Mouse (Mus musculus) 3T3-L1 (cell line): ENCODE measurements around the gene P4ha2.
A peak's percentile ranks its signal among the peaks of the same experiment; 100 is the strongest.

Experiments used
- DNase-seq: peaks from one replicate; pipeline ENCODE4 v3.0.0-alpha.2; 2015; ENCODE audit warnings: low read depth, low spot score

P4ha2 gene

DNA sequence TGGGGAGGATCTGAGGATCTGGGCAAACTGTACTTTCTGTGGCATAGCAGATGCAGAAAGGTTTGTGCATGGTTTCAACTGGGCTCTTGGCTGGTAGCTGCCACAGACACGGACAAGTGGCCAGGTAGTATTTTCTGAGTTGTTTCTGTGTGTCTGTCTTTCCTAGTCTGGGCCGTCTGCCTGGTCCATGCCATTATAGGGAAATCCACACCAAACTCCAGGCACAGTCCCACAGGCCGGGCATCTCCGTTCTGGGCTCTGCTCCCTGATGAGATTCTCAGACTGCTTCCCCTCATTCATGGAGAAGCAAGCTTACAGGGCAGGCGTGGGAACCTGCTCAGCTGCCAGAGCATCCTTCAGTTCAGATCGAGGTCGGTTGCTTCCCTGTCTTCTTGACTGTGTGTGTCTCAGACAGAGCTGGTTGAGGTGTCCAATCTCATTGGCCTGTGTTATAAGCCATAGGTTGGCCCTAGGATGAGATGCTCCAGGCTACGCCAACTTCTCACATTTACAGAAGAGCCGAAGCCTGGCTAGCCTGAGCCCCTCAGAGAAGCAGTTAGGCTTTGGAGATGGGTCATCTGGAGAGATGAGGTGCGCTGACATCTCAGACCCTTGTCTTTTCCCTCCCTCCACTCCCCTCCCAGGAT lies at the start of gene P4ha2:
P4ha2 (plus strand) TSS at position 51 of the 647 bp plus-strand sequence.
- peak; percentile 33 for DNase-seq

DNA sequence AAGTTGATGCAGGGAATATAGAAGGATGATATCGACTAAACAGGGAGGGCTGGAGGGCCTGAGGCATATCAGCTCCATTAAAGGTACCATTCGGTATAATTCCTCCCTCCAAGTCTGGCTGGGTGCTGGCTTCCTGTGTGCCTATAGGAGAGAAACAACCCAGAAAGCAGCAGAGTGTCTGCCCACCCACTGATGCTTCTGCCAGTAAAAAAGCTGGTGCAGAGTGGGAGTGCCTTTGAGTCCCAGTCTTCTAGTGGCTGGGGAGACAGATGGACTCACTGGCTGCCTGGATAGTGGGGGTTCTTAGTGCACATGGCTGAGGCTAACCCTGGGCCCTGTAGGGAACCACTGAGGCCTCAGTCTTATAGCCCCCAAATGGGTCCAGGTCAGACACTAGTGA lies 49.7 kb upstream of the P4ha2 start:
- DNase-seq: no peak

DNA sequence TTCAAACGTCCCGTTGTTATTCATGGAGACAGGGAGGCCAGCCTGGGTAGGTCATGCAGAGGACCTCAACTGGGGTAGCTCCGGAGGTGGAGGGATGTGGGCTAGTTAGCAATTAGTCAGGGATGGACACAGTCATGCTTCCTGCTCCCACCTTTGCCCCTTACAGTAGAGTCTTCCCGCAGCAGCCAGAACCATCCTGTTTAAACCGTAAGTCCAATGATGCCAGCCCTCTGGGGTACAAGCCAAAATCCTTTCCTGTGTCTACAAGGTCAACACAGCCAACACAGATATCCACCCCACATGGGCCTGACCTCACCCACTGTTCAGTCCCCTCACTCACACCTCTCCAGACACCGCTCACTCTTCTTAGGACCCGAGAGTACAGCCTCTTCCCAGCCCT lies 48.7 kb upstream of the P4ha2 start:
- DNase-seq: no peak

DNA sequence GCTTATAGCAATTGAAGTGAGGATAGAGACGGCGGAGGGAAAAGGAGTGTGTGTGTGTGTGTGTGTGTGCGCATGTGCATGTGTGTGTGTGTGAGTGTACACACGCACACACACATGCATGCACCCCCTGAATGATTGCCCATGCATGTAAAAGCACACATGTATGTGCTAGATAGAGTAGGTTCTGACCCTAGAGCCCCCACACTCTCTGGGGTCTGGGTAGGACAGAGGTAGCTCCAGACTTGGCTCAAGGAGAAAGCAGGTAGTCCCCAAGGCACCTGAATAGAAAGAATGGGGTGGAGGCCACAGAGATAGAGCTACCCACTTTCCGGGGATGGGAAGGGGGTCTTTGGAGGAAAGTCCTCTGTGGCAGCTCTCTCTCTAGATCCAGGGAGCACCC lies 47.8 kb upstream of the P4ha2 start:
- DNase-seq: no peak

DNA sequence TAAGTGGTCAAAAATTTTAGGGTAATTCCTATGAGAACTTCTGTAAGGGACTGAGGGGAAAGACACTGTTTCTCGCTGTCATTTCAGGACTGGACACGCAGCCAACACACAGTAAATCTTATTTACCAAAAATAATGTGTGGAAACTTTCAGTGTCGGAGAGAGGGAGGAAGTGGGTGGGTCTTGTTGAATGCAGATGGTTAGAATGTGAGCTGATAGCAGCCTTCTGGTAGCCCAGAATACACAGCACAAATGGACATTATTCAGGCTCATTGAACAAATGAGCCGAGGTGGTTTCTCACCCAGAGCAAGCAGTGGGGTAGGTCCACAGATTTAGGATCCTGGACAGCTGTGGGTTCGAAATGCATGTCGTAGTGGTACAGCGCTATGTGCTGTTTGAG lies 46.8 kb upstream of the P4ha2 start:
- DNase-seq: no peak

DNA sequence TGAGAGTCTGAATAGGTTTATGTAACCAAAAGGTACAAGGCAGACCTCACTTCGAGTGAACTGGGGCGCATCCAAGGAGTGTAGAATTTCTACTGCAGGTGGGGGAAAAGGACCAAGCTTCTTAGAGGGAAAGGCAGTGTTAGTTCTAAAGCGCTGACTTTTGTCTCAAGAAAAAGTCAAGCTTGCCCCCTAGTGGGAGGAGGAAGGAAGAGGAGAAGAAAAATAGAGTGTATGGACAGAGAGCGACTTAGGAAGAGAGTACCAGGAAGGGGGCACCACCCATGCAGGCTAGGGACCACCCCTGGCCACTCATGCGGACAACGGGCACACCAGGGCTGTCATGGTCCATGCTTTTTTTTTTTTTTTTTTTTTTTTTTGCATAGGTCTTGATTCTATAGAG lies 45.6 kb upstream of the P4ha2 start:
- DNase-seq: peak; percentile 78

DNA sequence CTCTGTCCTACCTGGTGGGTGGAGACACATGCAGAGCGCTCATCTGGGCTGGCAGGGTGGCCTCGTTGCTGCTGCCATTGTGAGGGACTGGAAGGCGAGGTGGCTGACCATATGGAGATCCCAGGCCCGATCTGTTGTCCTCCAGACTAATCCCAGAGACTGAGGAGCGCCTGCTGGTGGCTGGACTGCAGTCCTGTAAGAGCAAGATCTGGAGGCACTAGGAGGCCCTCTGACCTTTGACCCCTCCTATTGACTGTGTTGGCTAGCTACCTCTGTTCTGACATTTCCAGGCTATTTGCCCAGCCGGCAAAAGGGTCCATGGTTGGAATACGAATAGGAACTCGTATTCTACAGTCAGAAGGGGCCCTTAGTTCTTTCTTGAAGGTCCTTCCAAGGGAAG lies 43.8 kb upstream of the P4ha2 start:
- DNase-seq: peak; percentile 13

DNA sequence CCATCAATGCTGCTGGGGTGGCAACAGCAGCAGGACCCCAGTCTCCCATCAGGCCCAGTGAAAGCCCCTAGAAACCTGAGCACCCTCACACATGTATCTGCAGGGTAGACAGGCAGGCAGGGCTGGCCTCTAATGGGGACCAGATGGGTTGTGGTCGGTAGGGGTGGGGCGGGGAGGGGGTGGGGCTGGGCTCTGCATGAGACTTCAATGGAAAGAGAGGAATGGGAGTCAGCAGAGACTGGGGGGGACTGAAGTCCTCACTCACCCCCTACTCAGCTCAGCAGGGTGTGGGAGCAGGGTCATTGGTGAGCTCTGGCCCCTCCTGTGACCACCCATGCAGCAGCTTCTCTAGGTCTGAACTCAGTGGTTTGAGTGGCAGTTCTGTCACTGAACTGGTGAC lies 42.5 kb upstream of the P4ha2 start:
- peak; percentile 49 for DNase-seq

DNA sequence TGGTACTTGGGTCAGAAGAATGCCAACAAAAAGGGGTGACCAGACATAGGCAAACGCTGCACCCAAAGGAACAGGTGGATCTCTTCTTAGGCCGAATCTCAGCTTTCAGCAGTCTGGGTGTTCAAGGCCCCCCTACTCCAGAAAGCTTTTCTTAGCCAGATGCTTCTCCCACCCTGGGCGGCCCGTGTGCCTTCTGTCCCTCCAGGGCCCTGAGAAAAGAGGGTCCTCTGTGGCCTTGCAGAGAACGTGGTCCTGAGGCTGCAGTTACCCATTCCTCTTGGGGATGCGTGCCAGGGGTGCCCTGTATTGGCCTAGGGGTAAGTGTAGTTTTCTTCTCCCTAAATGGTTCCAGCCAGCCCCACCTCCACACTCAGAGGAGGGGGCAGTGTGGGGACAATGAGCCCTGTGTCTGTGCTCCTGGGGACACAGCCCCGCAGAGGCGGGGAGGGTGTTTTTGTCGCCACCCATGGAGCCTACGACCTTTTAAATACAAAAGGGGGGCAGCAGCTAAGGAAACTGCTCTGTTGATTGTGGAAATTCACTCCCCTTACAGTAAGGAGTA lies 41.8 kb upstream of the P4ha2 start:
- DNase-seq: no peak

DNA sequence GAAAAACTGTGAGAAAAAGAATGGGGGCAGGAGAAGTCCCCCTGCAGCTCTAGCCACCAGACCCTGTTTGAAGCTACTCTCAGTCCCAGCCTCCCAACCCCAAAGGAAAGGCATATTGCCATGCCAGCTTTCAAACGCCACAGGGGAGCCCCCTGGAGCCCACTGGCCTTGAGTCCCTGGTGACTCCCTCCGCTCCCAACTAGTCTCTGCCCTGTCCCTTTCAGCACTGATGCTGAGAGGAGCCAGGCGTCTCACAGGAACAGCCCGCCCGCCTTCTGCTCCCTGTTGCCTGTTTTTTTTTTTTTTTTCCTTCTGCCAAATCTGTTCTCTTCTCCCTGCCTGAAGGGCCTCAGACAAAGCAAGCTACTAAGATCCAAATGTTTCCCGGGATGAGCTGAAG lies 41.3 kb upstream of the P4ha2 start:
- DNase-seq: peak; percentile 34

DNA sequence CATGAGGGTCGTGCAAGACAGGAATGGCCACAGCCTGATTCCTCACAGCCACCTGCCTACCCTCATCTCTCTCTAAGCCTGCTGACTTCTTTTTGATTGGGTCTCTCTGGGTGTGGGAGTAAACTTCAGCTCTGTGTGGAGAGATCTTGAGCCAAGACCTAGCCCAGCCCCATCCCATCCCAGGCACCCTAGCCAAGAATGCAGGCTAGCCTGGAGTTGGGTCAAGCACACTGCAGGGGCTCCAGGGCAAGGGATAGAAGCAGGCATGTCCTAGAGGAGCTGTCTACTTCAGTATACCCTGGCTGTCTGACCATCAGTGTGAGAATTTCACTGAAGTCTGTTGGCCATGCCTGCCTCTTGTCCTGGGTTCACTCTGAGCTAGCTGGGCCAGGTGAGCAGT lies 40.4 kb upstream of the P4ha2 start:
- peak; percentile 23 for DNase-seq

DNA sequence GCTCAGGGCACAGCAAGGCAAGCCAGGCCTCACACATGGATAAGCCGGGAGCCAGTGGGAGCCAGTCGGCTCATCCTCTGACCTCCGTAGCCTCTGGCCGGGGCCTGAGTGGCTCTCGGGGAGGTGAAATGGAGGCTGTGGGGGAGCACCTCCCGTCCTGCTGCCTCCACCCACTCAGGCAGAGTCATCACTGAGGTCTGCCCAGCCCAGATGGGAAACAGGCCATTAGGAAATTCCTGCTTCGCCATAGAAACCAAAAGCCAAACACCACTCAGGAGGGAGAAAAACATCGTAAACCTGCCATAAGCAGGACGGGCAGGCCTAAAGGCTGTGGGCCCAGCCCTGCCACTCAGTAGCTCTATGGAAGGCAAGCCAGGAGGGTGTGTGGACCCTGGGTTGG lies 39.6 kb upstream of the P4ha2 start:
- DNase-seq: peak; percentile 90

DNA sequence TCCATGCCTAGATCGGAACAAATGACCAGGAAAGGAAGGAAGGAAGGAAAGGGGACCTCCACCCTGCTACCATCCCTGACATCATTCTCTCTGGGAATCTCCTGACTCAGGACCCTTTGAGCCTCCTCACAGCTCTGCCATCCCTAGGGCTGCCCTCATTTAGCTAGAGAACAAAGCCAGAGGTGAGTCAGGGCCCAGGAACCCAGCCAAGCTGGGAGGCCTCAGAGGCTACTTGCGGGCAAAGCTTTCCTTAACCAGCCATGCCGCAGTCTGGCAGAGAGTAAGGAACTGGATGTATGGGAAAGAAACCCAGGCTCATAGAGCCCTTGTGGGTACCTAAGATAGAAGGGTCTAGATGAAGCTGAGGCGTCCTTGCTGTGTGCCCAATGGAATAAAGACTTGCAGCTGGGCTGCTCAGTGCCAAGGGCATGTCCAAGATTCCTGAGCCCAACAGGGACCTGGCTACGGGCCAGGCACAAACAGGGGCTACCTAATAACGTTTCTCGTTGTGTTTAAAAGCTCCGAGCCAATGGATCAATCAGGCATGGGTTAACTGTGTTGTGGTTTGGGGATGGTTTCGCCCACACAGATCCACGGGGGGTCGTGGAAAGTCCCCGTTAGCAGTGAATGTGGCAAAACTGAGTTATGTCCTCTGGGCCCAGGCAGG lies 37.7 kb upstream of the P4ha2 start:
- DNase-seq: peak; percentile 96

DNA sequence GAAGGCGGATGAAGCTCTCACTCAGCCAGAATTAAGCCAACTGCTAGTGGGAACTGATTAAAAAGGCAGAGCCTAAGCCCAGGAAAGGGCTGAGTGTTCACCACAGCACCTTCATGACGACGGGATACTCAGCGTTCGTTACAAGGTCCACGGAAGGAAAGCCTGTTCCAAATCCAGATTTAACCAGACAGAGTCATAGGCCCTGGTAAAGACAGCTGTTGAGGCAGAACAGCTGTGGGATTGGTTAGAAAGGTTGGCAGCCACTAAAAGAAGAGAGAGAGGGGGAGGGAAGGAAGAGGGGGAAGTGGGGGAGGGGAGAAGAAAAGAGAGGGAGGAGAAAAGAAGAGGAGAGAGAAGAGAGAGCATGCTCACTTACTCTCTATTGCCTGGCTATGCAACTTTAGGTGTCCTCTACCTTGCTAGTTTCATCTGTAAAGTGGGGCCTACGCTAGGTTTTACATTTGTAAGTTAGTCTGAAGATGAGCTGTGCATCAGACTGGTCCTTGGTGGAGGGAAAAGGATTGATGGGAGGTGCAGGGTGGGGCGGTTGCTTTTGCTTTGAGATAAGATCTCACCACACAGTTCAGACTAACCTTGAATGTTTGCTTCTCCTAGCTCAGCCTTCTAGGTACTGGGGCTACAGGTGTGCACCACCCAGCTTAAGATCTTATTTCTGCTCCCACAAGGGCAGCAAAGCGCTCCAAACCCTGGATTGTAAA lies 37.0 kb upstream of the P4ha2 start:
- DNase-seq: peak; percentile 31

DNA sequence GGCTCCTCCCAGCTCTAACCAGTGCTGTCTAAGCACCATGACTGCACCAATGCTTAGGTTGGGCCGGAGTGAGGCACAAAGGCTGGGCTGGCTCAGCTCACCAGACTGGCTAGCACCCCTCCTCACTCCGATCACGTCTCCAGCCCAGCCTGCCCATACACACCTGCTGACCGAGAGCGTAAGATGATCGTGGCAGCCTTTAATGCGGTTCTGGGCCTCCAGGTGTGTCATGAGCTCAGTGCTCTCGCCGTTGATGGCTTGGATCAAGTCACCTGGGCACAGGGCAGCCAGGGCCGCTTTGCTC lies 36.5 kb upstream of the P4ha2 start:
- DNase-seq: no peak

DNA sequence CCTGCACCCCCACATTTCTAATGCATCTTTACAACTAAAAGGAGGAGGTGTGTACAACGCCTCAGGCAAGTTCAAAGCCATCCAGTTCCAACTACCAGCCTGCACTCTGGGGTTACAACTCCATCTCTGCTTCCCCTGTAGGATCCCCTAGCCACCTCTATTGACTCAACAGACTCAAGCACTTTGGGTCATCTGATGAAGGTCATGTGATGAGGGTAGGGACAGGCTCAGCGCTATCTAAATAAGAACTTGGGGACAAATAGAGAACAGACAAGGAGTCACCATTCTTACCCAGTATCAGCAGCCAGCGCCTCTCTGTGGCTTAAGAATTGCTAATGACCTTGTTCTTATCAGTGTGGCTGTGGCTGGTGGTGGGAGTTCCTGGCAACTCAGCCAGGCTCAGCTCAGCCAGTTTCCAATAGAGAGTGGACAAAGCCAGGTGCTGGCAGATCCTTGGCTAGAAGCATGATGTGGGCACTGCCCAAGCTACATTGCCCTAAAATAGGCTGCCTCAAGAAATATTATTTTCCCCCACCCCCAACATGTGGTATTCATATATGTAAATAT lies 35.4 kb upstream of the P4ha2 start:
- DNase-seq: no peak

DNA sequence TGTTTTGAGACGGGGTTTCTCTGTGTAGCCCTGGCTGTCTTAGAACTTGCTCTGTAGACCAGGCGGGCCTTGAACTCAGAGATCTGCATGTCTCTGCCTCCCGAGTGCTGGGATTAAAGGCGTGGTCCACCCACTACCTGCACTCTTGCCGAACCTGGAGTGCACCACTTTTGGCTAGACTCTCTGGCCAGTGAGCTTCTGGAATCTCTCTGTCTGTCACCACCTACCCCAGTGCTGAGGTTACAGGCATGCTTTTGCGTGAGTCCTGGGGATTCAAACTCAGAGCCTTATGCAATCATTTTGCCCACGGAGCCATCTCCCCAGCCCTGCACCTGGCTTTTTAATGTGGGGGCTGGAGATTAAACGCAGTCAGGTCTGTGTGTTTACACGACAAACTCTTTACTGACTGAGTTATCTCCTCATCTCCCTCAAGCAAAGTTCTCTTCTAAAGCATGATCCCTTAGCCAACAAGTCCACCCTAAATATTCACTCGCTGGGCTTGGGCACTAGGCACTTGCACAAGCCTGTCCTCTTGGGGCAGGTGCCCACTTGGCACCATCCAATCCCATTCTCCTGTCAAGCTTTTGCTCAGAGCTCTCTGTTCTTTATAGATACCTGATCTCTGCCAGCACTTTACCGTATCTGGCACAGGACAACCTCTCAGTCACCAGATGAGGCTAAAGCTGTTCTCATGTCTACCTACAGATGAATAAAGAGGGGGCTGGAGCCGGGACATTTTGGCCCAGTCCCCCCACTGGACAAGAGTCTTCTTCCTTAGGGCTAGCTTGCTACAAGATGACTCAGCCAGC lies 34.6 kb upstream of the P4ha2 start:
- no peak for DNase-seq

DNA sequence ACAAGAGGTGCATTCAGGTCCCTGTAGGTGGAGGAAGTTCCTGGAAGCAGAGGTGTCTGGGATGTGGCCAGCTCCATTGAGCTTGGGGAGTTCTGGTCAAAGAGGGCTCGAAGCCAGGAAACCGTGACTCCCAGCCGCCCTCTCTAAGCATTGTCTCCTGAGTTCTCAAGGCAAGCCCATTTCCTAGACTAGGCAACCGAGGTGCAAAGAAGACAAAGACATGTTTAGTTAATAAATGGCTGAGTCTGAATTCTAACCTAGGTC lies 34.0 kb upstream of the P4ha2 start:
- peak; percentile 46 for DNase-seq

DNA sequence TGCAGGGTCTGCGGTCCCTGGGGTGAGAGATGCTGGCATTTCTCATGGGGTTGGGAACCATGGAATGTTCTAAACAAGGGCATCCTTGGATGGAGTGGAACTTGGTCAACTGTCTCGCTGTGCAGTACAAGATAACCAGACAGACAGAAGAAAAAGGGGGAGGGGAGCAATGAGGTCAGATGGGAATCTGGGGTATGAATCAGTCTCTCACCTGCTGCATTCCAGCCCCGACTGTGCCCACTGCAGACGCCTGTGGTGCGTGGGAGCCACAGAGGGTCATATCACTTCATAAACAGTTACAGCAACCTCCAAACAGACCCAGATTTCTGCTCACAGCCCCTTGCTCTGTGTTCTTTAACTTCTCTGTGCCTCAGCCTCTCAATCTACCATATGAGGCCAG lies 33.5 kb upstream of the P4ha2 start:
- no peak for DNase-seq

DNA sequence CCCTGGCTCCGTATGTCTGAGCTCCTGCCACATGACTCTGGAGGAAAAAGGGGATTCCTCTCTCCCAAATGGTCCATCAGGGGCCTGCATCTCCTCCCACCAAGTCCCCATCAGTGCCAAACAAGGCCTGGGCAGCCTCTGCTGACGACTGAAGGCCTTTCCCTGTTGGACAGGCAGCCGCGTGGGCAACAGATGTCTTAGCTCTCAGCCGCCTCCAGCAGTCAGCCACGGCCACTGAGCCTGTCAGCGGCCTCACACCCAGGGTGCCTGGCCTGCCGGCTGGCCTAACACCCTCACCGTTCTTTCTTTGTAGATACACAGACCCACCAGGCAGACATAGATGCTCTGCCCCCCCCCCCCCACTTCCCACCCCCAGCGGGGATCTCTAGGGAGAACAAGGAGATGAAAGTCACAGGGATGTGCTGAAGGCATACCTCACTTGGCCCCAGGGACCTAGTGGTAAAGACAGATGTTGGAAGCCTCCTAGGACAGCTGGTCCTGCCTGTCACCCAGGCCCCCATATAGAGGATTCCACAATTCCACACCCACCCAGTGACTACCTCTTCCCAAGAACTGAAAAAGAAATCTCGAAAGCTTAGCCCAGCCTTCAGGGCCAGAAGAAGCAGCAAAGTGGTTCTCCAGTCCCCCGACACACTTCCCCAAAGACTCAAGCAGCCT lies 32.4 kb upstream of the P4ha2 start:
- DNase-seq: no peak

DNA sequence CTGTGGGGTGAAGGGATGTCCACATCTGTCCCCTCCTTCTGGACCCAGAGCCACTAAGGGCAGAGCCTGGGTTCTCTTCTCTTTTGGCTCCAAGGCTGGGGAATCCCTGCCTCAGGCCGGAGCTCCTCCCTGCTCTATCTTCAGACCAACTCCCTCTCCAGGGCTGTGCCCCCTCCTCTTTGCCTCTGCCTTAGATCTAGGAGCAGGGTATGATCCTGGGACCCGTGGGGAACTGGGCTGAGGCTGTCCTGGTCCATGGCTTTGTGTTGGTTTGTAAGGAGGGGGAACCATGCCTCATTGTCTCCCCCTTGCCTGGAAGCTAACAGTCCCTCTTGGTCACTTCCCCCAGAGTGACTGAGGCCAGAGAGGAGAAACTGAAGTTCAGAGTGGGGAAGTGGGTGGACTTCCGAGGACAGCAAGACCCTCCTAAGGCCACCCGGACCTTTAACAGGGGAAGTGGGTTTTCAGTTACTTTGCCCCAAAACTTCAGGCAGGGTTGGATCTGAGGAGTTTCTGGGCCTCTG lies 31.8 kb upstream of the P4ha2 start:
- no peak for DNase-seq
